Mouse (Mus musculus) heart, embryonic 14.5 days (tissue): ENCODE measurements around the gene Ddx43. TPM values are rescaled to one million over a fixed set of nuclear protein-coding genes. Genes with fewer than 3 reads are reported as not detected.

ENCODE experiments used
- ATAC-seq: fragments of 200-750 bp; cut with Nextera tagmentation; 2 replicates; pipeline ENCODE4 v1.8.0; 2017; ENCODE audit warnings: low read depth, moderate TSS enrichment; ENCODE audit not compliant: insufficient number of reproducible peaks, insufficient read depth, low FRiP score
- H3K27ac ChIP-seq, 2 experiments: fragments of 200-500 bp in 1 of 2; fragments of 300-500 bp in 1 of 2; sonication (generic) in 1 of 2; replicated peaks in 1 of 2; 2 replicates each; pipeline ENCODE4 v1.5.1; 2012 to 2014; ENCODE audit warnings: low read depth in 2 of 2, low read length in 2 of 2, control low read depth in 1 of 2, mild to moderate bottlenecking in 1 of 2, mixed read lengths in 1 of 2; ENCODE audit not compliant: control insufficient read depth in 1 of 2, insufficient read depth in 1 of 2
- H3K27me3 ChIP-seq: fragments of 300-500 bp; sonication (generic); 2 replicates; pipeline ENCODE4 v1.6.1; 2014; ENCODE audit warnings: mild to moderate bottlenecking, low read length, control low read depth; ENCODE audit not compliant: control insufficient read depth, insufficient read depth
- H3K36me3 ChIP-seq: fragments of 300-500 bp; sonication (generic); 2 replicates; pipeline ENCODE4 v1.6.1; 2014; ENCODE audit warnings: mild to moderate bottlenecking, control low read depth, low read length, mixed read lengths; ENCODE audit not compliant: control insufficient read depth, insufficient read depth
- H3K4me1 ChIP-seq, 2 experiments: fragments of 200-500 bp in 1 of 2; fragments of 300-500 bp in 1 of 2; sonication (generic) in 1 of 2; 2 replicates each; pipeline ENCODE4 v1.6.1; 2012 to 2014; ENCODE audit warnings: low read length in 2 of 2, control low read depth in 1 of 2, mixed read lengths in 1 of 2; ENCODE audit not compliant: control insufficient read depth in 2 of 2, insufficient read depth in 2 of 2
- H3K4me2 ChIP-seq: fragments of 300-500 bp; sonication (generic); 2 replicates; pipeline ENCODE4 v1.6.1; 2014; ENCODE audit warnings: mild to moderate bottlenecking, low read length
- H3K4me3 ChIP-seq, 2 experiments: fragments of 200-500 bp in 1 of 2; fragments of 300-500 bp in 1 of 2; sonication (generic) in 1 of 2; 2 replicates each; pipeline ENCODE4 v1.5.1; 2012 to 2014; ENCODE audit warnings: low read length in 2 of 2, mild to moderate bottlenecking in 2 of 2, control low read depth in 1 of 2, low read depth in 1 of 2, moderate library complexity in 1 of 2; ENCODE audit not compliant: control insufficient read depth in 1 of 2, insufficient read depth in 1 of 2
- H3K9ac ChIP-seq: fragments of 300-500 bp; sonication (generic); 2 replicates; pipeline ENCODE4 v1.6.1; 2014; ENCODE audit warnings: mild to moderate bottlenecking, low read length
- H3K9me3 ChIP-seq: fragments of 300-500 bp; sonication (generic); 2 replicates; pipeline ENCODE4 v1.6.1; 2016; ENCODE audit warnings: low read length, control low read depth; ENCODE audit not compliant: control insufficient read depth
- WGBS: fragments of 180-500 bp; shearing (Covaris S2); extraction: QIAGEN DNeasy Blood & Tissue Kit; methylation state at CpG from one replicate; pipeline ENCODE4 v1.1.7; 2014; 5-methylcytosine and 5-hydroxymethylcytosine counted together
- polyA plus RNA-seq: library from polyadenylated mRNA; unstranded; fragments of >200 nt; fragmentation: Nextera tagmentation; extraction: Ambion mirVana; gene quantifications from 2 replicates; pipeline ENCODE4 v1.2.1, GENCODE M21; 2014

Gene Ddx43
- polyA plus RNA-seq, 1 experiment from 2014 or later = 0.08 TPM

GRCm38 (mm10) chr9:78355611-78356010 is 40.0 kb upstream of the Ddx43 start, which contains the start of gene Gsta2:
Gene Gsta2, minus strand, starts transcription at chr9:78355788.
- WGBS = 81% methylated on average over 8 of the region's 8 CpGs
- no peaks in the 10 kb centered on the region for H3K4me1 ChIP-seq
- no peak within 1 kb of the TSS for H3K4me3 ChIP-seq
- H3K36me3 ChIP-seq = no peaks in the 10 kb centered on the region
- ATAC-seq = no peak
- H3K27ac ChIP-seq = no peak within 1 kb of the TSS
- H3K9me3 ChIP-seq = no peaks in the 10 kb centered on the region
- H3K9ac ChIP-seq = no peak within 1 kb of the TSS
- no peaks in the 10 kb centered on the region for H3K27me3 ChIP-seq
- H3K4me2 ChIP-seq = no peak within 1 kb of the TSS

DNA sequence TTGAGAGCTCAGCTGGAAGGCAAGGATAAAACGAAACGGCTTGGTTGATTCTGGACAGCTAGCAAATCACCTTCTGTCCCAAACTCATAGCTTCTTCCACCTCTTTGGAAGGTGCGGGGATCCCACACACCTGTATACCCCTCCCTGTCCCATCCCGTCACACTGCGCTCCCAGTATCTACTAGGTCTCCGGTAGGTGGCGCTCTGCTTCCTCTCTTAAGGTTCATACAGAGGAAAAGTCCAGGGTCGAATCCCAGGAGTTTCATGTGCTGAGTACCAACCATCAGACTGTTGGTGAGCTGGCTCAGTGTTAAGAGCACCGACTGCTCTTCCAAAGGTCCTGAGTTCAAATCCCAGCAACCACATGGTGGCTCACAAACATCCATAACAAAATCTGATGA is 37.5 kb upstream of the Ddx43 start:
- Histone ChIP-seq H3K27ac (no peak overlapping the region), H3K4me3 (no peak overlapping the region), H3K36me3 (no peaks in the 10 kb centered on the region), H3K4me2 (no peak overlapping the region), H3K9me3 (no peaks in the 10 kb centered on the region), H3K9ac (no peak overlapping the region), H3K4me1 (no peaks in the 10 kb centered on the region), H3K27me3 (no peaks in the 10 kb centered on the region)
- ATAC-seq = no peak
- WGBS = 12% methylated on average over 9 of the region's 9 CpGs

GRCm38 (mm10) chr9:78359750-78360483 is 35.7 kb upstream of the Ddx43 start:
- H3K27ac ChIP-seq = no peak overlapping the region
- no peaks in the 10 kb centered on the region for H3K36me3 ChIP-seq
- WGBS = 82% methylated on average over 6 of the region's 6 CpGs
- no peaks in the 10 kb centered on the region for H3K27me3 ChIP-seq
- no peaks in the 10 kb centered on the region for H3K9me3 ChIP-seq
- H3K4me1 ChIP-seq = no peaks in the 10 kb centered on the region
- H3K9ac ChIP-seq = no peak overlapping the region
- no peak for ATAC-seq
- H3K4me2 ChIP-seq = no peak overlapping the region
- no peak overlapping the region for H3K4me3 ChIP-seq

DNA sequence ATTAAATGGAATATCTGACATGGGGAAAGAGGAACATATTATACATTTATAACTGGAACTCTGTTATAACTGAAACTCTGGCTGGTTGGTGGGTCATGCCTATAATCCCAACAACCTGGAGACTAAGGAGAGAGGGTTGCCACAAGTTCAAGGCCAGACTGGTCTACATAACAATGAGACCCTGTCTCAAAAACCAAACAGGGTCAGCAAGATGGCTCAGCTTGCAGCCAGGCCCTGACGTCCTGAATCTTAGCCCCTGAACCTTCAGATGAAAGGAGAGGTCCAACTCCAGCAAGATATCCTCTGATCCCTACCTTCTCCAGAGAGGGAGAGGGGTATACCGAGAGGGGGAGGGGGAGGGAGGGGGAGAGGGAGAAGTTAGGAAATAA is 35.1 kb upstream of the Ddx43 start:
- WGBS = 51% methylated on average over 2 of the region's 2 CpGs
- Histone ChIP-seq H3K36me3 (no peaks in the 10 kb centered on the region), H3K27me3 (no peaks in the 10 kb centered on the region), H3K4me3 (no peak overlapping the region), H3K9me3 (no peaks in the 10 kb centered on the region), H3K9ac (no peak overlapping the region), H3K4me2 (no peak overlapping the region), H3K27ac (no peak overlapping the region), H3K4me1 (no peaks in the 10 kb centered on the region)
- ATAC-seq = no peak

GRCm38 (mm10) chr9:78363374-78363773 is 32.2 kb upstream of the Ddx43 start:
- WGBS = 60% methylated on average over 6 of the region's 6 CpGs
- Histone ChIP-seq H3K27me3 (no peaks in the 10 kb centered on the region), H3K4me3 (no peak overlapping the region), H3K36me3 (no peaks in the 10 kb centered on the region), H3K4me1 (no peaks in the 10 kb centered on the region), H3K27ac (no peak overlapping the region), H3K9me3 (no peaks in the 10 kb centered on the region), H3K9ac (no peak overlapping the region), H3K4me2 (no peak overlapping the region)
- ATAC-seq = no peak

DNA sequence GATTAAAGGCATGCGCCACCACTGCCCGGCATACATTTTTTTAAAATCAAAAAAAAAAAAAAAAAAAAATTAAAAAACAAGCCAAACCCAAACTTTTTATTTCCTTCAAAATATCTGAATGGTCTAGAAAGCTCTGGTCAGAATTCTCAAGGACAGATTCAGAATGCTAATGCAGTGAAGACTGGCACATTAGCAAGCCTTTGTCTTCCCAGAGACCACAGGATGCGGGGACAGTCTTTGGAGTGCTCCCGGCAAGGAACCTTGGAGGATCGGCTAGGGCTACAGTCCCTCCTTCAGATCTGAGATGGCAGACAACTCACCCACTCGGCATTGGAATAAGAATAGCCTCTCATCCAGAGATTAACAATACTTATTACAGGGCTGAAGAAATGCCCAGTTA is 30.9 kb upstream of the Ddx43 start:
- no peaks in the 10 kb centered on the region for H3K9me3 ChIP-seq
- no peak overlapping the region for H3K27ac ChIP-seq
- 87% methylated on average over 6 of the region's 6 CpGs for WGBS
- ATAC-seq = no peak
- no peak overlapping the region for H3K9ac ChIP-seq
- H3K4me2 ChIP-seq = no peak overlapping the region
- H3K4me3 ChIP-seq = no peak overlapping the region
- H3K4me1 ChIP-seq = no peaks in the 10 kb centered on the region
- no peaks in the 10 kb centered on the region for H3K36me3 ChIP-seq
- no peaks in the 10 kb centered on the region for H3K27me3 ChIP-seq

DNA sequence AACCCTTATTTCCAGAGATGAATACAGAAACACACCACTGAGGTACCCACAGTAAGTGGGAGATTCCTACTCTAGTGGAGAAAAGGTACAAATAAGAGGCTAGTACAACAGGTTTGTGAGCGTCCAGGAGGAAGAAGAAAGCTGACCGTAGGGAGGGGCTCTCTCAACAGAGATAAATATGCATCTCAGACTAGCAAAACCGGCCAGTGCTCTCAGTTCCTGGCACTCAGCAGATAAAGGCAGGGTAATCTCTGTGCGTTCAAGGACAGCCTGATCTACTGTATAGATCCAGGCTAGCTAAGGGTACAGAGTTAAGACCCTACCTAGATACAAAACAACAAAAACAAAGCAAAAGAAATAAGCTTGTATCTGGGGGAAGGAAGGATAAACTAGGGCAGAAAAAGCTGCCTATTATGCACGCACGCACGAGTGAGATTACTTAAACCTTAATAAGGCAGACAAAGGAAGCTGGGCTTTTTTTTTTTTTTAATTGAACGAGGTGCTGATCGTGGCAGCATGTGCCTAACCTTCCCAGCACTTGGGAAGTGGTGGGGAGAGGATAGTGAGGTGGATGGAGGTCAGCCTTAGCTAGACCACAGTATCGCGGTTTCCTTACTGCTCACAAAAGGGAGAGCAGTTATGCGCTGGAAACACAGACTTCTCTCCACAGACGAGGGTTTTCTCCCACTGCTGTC is 29.6 kb upstream of the Ddx43 start:
- no peak overlapping the region for H3K9ac ChIP-seq
- WGBS = 60% methylated on average over 13 of the region's 13 CpGs
- H3K9me3 ChIP-seq = no peaks in the 10 kb centered on the region
- no peaks in the 10 kb centered on the region for H3K4me1 ChIP-seq
- no peaks in the 10 kb centered on the region for H3K36me3 ChIP-seq
- H3K4me2 ChIP-seq = no peak overlapping the region
- H3K27ac ChIP-seq = no peak overlapping the region
- no peak overlapping the region for H3K4me3 ChIP-seq
- H3K27me3 ChIP-seq = no peaks in the 10 kb centered on the region
- ATAC-seq = no peak
